Mouse (Mus musculus) cerebellum, postnatal 4 days (tissue): ENCODE results near the gene Lman1l.
A peak's percentile ranks its signal among the peaks of the same experiment; 100 is the strongest.

Experiments
- DNase-seq, 2 experiments: peaks; one replicate each; pipeline ENCODE4 v3.0.0; 2022; ENCODE audit warnings: low spot score in 2 of 2, mixed read lengths in 1 of 2

Gene Lman1l

GRCm38 (mm10) chr9:57620674-57621073, at the start of gene Lman1l:
Gene Lman1l, minus strand, starts transcription at chr9:57620774.
- DNase-seq = no peak

- no peak for DNase-seq
Measured at GRCm38 (mm10) chr9:57669566-57669965, 49.0 kb upstream of the Lman1l start.

GRCm38 (mm10) chr9:57668277-57668676, 47.7 kb upstream of the Lman1l start:
- DNase-seq = no peak

DNA sequence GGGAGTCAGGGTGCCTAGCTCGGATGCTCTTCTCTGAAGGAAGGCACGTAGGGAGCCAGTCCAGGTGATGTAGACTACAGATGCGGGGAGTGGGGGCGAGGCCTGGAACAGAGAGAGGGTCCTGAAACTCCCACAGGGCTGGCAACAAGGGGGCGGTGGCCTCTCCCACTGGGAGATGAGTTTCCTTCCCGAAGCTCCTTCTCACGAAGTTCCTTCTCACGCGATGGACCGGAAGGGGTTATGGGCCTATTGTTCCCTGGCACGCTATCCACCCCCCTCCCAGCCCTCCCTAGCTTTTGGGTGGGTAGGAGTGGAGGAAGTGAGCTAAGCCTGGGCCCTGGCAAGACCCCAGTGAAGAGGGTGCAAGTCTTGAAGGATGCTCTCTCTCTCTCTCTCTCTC, 47.2 kb upstream of the Lman1l start:
- no peak for DNase-seq

DNA sequence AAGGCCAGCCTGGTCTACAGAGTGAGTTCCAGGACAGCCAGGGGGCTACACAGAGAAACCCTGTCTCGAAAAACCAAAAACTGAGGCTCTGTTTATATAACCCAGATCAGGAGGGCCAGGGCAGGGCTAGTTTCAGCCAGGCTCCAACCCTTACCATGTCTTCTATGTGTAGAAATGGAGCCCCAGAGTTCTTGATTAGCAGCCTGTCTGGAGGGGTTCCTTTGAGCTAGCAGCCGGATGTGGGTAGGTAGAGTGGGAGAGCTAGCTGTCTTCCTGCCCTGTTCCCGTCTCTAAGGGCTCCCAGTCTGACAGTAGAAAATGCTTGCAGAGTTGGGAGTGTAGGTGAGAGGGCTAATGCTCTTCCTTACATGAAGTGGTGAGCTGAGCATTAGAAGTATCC, 46.6 kb upstream of the Lman1l start:
- no peak for DNase-seq

DNA sequence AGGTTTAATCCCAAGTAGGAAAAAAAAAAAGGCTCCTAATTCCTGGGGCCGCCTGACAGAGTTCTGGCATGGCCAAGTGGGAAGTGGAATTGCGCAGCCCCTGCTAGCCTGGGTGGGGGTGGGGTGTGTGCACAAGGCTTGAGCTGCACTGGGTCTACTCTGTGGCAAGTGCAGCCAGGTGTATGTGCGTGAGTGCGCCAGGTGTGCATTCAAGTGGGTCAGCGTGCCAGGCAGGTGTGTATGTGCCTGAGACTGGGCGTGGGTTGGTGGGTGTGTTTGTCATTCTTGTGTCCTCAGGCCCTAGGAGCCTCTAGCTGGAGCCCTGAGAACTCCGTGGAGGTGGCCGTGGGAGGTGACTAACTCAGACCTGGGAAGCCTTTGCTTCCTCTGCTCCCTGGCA, 46.0 kb upstream of the Lman1l start:
- DNase-seq = no peak

- no peak for DNase-seq
Measured at GRCm38 (mm10) chr9:57664616-57665015, 44.0 kb upstream of the Lman1l start.

DNA sequence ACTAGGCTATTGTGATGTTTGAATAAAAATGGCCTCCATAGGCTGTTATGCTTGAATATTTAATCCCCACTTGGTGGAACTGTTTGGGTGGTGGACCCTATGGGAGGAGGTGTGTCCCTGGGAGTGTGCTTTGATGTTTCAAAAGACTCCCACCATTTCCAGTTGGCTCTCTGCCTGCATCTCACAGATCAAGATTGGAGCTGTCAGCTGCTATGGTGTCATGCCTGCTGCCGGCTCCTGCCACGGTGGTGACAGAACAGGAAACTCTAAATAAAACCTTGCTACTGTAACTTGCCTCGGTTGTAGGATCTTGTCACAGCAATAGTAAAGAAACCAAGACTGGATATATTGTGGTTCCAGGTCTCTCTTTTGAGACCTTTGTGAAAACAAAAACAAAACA, 41.0 kb upstream of the Lman1l start:
- no peak for DNase-seq

DNA sequence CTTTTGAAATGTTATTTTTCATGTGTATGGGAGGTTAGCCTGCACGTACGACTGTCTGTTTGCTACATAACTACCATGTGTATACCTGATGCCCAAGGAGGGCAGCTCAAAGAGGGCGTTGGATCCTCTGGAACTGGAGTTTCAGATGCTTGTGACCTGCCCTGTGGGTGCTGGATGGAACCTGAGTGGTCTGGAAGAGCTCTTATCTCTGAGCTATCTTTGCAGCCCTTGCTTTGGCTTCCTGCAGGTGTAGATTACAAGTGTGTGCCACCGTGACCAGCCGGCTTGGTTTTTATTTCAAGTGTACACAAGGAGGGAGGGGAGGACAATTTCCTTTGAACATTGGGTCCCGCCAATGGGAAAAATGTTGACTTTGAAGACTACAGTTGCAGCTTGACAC, 39.9 kb upstream of the Lman1l start:
- no peak for DNase-seq

- DNase-seq = peak; percentile 49 to 66
Measured at GRCm38 (mm10) chr9:57659774-57660173, 39.2 kb upstream of the Lman1l start.

- no peak for DNase-seq
Measured at GRCm38 (mm10) chr9:57658970-57659369, 38.4 kb upstream of the Lman1l start.

GRCm38 (mm10) chr9:57657843-57658242, 37.3 kb upstream of the Lman1l start:
- no peak for DNase-seq

GRCm38 (mm10) chr9:57656631-57657350, 36.2 kb upstream of the Lman1l start:
- no peak for DNase-seq

GRCm38 (mm10) chr9:57655749-57656148, 35.2 kb upstream of the Lman1l start:
- peak; percentile 97 to 98 for DNase-seq

DNA sequence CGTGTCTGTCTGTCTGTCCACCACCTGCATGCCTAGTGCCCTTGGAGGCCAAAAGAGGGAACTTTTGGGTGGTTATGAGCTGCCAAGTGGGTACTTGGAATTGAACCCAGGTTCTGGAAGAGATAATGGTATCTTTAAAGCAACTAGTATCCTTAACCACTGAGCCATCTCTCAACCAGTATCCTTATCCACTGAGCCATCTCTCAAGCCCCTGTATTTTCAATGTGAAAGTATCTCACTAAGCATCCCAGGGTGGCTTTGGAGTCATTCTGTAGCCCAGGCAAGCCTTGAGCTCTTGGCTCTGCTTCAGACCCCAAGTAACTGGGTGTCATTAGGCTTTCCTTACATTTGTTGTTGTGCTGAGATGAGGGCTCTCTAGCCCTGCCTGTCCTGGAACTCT, 34.4 kb upstream of the Lman1l start:
- DNase-seq = no peak

- DNase-seq = no peak
Measured at GRCm38 (mm10) chr9:57653283-57653682, 32.7 kb upstream of the Lman1l start, which contains the start of gene Csk. Gene Csk, minus strand, starts transcription at chr9:57653631.

- DNase-seq = no peak
Measured at GRCm38 (mm10) chr9:57652855-57653254, 32.3 kb upstream of the Lman1l start.

DNA sequence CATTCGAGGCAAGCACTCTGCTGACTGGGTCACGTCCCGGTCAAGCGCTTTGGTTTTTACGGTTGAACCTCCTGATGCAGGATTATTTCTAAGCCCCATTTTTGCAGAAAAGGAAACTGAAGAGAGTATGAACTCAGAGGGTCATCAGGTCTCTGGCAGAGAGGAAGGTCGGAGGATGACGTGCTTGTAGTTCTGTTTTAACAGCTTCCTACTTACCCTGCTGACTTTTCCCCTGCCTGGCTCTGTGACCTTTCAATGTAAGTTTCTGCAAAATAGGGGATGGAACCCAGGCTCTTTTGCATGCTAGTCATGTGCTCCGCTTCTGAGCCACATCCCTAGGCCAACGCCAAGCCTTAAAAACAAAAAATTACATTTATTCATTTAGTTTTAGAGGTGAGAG, 31.8 kb upstream of the Lman1l start:
- DNase-seq = no peak

DNA sequence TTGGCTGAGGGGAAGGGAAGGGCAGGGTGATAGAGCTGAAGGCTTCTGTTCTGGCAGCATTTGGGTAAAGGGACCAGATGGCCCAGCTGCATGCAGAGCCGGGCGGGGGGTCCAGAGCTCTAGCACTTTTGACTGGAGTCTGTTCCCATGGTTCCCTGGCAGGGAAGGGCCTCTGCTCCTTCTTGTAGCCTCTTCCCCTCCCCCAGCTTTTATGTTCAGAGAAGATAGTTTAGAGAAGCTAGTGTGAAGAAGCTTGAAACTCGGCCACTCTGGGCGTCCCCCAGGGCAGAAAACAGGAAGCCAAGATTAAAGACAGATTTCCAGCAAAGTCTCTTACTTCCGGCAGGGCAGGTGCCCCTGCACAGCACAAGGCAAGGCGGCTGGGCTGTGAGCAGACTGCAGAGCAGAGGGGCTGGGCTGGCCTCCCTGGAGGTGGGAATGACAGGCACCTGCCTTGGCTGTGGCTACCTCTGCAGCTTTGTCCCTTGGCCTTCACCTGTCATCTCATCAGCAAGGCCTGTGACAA, 30.3 kb upstream of the Lman1l start:
- DNase-seq = peak in 1 of 2 experiments; percentile 72

DNA sequence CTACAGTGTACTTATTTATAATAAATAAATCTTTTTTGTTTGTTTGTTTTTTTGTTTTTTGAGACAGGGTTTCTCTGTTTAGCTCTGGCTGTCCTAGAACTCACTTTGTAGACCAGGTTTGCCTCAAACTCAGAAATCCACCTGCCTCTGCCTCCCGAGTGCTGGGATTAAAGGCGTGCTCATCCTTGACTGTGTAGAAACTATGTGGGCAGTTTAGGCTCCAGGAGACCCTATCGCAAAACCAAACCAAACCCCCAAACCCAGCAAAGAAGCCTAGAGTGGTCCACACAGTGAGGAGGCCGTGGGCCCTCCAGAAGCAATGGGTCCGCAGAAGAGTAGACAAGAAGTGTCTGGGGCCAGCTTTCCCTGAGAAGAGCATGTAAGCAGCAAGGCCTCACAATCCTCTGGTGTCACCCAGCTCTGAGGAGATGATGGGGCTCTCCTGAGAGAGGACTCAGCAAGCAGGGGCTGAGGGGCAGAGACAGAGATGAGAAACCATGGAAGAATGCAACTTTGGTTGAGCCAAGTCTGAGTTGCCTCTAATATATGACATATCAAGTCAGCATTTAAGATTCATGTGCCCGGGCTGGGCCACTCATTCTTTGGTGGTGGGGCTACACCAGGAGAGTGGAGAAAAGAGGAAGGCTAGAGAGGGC, 29.7 kb upstream of the Lman1l start:
- DNase-seq = no peak

GRCm38 (mm10) chr9:57647286-57648108, 26.9 kb upstream of the Lman1l start:
- no peak for DNase-seq

- no peak for DNase-seq
Measured at GRCm38 (mm10) chr9:57646551-57647103, 26.1 kb upstream of the Lman1l start.
